Mouse (Mus musculus) kidney, adult 8-10 months (tissue): ENCODE measurements around the gene Atcay.
"Not testable (repeated sequence)": the region's sequence is repeated elsewhere in the genome, so short reads cannot be mapped to it uniquely, and the experiment has no call there.

Source experiments
- DNase-seq, 2 experiments: peaks; one replicate each; pipeline ENCODE4 v3.0.0; 2022

Atcay gene

DNA sequence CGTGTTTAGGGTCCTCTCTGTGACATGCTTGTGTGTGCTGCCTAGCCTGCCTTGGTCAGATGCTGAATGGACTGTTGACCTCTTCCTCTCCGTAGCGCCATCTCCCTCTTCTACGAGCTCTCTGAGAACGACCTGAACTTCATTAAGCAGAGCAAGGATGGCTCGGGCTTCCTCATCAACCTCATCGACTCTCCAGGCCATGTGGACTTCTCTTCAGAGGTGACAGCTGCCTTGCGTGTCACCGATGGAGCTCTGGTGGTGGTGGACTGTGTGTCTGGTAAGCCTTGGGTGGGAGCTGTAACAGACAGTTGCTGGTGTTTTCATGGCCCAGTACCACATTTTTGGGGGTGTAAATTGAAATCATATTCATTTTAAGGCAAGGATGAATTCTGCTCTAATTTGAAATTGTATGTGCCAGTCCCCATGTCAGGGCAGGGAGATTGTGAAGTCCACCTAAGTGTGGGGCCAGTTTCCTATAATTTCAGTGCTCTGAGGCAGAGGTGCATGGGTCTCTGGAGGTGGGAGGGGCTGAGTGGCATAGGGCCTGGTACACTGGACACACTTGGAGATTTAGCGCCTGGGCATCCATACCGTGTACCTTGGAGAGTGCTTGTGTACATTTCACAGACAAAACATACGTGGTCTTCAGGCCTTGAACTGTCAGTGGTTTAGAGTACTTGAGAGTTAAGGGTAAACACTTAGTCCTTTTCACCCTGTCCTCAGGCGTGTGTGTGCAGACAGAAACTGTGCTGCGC lies 52.5 kb downstream of the Atcay start:
- no peak for DNase-seq

DNA sequence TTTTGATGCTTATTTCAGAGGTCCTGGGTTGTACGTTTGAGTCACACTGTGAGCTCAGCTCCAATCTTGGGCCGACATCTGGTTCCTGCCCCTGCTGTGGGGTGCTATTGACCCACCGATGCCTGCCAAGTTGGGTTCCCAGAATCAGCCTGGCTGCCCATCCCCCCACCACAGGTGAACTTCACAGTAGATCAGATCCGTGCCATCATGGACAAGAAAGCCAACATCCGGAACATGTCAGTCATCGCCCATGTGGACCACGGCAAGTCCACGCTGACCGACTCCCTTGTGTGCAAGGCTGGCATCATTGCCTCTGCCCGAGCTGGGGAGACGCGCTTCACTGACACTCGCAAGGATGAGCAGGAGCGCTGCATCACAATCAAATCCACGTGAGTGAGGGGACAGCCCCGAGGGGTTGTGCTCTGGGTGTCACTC lies 53.1 kb downstream of the Atcay start:
- no peak for DNase-seq

DNA sequence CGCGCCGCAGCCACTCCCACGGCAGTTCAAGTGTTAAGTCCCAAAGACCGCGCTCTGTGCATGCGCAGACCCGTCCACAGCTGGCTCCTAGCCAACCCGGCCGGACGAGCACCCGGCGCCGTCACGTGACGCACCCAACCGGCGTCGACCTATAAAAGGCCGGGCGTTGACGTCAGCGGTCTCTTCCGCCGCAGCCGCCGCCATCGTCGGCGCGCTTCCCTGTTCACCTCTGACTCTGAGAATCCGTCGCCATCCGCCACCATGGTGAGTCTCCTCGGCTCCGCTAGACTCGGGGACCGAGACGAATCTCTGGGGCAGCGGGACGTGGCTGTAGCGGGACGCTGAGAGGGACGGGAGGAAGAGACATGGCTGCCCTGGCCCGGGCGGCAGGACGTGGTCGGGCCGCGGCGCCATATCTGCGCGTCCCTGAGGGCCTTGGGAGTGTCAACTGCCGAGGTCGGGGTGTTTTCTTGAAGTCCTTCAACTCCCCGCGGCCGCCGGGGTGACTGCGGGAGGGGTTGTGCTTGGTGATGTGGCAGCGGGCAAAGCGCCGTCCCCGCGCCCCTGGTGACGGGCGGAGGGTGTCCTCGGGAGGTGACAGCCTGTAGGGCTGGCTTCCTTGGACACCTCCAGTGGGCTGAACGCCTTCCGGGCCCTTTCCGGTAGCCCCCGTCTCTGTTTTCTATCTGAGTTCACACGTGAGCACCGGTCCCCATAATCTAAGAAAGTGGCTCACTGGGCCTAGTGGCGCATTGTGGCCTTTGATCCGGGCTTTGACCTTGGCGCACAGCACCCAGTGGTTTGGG lies 54.0 kb downstream of the Atcay start, which contains the start of gene Eef2:
Eef2 (plus strand) TSS at position 166 of the 806 bp plus-strand sequence.
- DNase-seq, result peak; percentile 99

DNA sequence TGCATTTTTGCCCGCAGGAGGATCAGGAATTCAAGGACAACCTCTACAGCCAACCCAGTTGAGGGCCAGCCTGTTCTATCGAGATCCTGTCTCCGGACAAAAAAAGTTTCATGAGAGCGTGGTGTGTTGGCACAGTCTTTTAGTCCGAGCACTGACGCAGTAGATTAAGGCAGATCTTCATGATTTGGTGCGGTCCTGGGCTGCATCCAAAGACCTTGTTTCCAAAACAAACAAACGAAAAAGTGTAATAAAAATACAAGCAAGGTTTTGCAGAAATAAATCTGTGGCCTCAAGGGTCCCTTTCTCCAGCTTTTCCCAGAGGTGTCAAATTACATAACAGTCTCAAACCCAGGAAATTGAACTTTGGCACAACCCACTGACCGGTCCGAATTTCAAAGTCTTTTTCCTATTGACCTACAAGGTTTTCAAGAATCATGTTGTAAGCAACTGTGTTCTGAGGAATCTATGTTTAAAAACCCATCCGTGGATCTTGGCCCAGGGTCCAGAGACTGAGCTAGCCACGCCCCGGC lies 54.6 kb downstream of the Atcay start:
- no peak for DNase-seq

DNA sequence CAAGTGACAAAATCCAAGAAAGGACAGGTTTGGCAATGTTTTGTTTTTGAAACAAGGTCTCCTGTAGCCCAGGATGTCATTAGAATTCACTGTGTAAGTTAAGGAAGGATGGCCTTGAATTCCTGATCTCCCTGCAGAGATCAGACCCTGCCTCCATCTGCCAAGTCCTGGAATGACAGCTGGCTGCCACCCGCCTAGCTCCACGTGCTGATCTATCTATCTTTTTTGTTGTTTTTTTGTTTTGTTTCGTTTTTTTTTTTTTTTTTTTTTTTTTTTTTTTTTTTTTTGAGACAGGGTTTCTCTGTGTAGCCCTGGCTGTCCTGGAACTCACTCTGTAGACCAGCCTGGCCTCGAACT lies 55.3 kb downstream of the Atcay start:
- DNase-seq, result not testable (repeated sequence)

DNA sequence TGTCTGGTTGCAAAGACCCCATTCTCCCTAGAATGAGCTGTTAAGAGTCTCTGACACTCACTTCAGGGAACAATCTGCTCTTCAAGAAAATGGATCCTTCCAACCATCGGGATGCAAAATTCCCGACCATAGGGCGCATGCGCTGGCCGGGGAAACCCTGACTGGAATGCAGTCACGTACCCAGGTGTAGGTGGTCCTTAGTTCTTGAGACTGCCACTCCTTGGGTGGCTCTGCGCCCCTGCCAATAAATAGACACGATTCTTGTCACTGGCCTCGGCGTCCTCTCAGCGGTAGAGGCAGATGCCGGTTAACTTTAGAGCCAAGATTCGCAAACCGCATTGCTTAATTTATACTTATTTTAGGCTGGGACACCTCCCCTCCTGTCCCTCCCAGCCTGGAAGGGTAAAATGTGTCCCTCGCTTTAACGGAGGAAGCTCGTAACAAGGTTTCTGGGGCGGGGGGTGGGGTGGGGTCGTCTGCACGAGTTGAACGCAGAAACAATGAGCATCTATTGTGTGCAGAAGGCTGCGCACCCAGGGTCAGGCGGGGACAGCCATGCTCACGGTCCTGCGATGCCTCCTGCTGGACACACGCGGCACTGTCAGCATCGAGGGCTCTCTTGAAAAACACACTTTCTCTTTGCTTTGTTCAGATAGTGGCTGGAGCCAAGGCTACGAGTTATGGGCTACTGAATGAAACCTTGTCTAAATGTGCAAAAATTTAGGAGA lies 55.9 kb downstream of the Atcay start:
- peak; percentile 83 to 91 for DNase-seq

DNA sequence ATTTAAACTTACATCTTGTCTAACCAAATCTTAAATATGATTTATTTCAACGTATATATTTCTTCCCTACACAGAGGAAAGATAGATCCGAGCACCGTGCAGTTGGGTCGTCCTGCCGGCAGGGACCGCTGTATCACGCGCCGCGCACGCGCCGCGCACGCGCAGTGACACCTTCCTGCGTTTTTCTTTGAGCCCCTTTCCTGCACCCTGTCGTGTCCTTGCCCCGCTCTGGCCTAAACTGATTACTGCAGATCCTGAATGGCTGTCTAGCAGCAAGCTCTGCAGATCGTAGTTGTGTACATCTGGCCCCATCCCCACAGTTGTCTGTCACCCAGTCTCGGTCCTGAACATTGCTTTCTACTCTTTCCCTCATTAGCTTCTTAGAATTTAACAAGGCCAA lies 57.5 kb downstream of the Atcay start:
- peak; percentile 74 to 80 for DNase-seq

DNA sequence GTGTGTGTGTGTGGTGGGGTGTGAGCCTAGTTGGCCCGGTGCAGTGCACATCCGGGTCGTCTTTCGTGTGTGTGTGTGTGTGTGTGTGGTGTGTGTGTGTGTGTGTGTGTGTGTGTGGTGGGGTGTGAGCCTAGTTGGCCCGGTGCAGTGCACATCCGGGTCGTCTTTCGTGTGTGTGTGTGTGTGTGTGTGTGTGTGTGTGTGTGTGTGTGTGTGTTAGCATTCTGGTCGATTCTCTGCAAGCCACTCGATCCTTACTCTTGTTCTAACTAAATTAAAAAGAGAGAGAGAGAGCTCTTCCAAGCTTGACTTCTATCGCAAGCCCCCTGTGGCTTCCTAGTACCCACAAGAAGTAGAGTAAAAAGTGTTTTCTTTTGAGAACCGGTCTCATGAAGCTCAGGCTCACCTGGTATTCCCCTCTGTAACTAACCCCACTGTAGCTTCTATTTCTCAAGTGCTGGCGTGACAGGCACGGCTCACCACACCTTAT lies 61.2 kb downstream of the Atcay start:
- DNase-seq, result not testable (repeated sequence)

DNA sequence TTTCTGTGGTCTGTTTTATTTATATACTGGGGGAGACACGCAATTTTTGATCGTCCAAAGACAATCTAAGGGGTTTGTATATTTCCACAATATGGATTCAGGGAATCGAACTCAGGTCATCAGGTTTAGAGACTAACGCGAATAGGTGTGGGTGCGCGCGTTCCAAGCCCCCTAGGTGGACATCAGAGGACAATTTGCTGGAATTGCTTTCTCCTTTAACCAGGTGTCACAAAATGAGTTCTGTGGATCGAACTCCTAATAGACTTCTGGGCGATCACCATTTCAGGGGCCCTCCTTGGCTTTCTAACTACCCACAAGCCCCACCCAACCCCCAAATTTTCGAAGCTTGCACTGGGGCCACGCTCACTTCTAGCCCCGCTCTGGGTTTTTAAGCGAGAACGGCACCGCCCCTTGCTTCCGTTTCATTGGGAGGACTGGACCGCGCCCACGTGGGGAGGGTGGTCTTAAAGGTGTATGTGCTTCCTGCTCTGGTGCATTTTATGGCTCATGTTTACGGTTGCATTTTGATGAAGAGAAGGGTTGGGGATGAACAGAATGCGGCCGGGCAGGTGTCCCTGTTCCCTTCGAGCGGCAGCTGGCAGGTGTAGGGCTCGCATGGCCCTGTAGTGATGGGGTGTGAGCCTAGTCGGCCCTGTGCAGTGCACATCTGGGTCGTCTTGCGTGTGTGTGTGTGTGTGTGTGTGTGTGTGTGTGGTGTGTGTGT lies 62.0 kb downstream of the Atcay start:
- peak; percentile 88 to 90 for DNase-seq

DNA sequence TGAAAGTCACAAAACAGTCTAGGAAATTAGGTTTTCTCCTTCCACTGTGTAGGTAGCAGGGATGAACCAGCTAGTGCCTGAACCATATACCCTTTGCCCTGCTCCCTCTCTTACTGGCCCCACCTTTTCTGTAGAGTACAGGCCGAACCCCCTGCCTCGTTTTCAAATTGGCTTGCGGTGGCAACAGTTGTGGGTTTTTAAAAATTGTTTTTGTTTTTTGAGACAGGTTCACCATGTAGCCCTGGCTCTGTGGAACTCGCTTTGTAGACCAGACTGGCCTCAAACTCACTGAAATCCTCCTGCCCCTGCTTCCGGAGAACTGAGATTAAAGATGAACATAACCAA lies 62.6 kb downstream of the Atcay start:
- no peak for DNase-seq

DNA sequence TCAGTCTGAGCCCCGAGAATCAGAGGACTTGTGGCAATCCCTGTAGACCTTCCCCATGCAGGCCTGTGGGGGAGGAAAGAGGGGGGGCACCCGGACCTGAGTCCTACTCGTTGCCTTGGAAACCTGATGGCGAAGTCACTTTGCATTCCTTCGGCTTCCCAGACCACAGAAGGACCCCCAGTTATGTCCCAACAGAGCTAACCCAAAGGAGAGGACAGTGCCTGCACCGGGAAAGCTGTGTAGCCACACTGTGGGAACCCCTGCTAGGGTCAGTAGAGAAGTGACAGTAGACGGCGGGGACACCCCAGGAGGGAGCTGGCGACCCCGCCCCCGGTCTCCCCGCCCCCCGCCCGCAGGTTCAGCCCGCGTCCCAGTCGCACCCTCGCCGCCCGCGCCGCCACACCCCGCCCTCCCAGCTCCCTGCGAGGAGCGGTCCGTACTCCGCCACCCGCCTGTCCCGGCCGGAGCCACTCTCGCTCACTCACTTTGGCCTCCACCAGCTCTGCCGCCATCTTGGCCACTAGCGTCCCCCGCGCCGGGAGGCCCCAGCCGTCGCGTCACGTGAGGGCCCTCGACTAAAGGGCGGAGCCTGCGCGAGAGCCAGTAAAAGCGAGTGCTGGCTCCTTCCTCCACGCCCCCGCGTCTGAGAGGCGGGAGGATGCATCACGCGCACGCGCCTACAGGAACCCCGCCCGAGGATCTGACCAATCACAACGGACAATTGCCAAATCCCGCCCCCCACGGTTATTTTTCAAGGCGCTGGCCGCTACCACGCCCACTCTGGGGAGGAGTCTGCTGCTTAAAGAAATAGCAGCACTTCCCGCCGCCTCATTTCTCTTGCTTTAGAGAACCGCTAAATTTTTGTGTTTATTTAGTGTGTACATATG lies 63.2 kb downstream of the Atcay start, which contains the start of gene Pias4:
Pias4 (minus strand) TSS at position 724 of the 887 bp plus-strand sequence.
- DNase-seq, result peak; percentile 100

DNA sequence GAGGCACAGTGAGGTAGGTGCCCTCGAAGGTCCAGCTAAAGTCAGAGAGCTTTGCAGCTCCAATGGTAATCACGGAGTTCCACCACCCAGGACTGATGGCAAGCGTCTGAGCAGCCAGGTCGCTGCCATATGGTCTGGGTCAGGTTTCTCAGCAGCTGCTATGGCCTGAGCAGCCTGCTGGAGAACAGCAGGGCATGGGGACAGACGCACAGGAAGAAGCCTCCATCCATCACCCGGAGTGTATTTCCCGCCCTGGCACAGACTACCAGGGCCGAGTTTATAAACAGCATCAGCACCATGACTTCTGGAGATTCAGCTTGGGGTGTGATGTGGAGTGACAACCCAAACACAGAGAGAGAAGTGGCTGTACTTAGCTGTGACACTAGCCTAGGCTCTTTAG lies 65.5 kb downstream of the Atcay start:
- DNase-seq, result no peak

DNA sequence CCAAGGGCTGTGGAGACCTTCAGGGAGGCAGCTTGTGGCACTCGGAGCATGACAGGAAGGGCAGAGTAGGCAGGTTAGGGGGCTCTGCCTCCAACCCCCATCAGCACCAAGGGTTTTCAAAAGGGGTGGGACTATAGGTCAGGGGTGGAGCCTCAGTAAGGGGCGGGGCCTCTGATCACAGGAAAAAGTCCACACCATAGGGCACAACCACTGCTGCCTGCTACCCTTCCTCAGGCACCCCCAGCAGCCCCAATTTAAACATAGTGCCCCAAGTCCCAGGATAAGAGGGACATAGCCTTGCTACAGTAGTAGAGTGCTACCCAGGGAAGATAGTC lies 68.3 kb downstream of the Atcay start:
- DNase-seq, result no peak

DNA sequence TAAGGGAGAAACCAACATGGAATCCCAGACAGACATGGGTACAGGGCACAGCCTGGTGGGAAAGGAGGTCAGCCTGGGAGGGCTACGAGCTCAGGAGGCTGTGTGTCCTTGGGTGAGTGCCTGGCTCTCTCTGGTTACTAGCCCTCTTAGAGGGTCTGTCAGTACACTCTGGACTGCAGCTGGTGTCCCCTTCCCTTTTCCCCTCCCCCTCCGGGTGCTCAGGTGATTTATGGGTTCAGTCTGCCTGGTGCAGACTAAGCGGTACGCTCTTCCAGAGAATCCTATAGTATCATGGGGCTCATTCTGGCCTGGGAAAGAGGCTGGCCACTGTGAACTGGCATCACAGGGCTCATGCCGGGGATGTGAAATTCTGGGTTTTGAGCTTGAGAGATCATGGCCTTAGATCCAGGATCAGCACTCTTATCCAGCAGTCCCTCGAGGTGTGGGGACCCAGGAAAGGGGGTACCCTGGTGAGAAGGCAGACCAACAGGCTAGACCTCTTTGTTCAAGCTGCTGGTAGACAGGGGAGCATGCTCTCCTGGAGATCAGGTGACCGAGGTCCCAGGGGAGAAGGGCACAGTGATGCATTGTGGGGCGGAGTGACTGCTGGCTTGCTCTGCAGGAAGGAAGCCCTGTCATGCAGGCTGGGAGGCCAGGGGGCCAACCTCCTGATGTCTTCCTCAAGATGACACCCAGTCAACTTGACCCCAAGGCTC lies 68.9 kb downstream of the Atcay start:
- DNase-seq, result peak; percentile 63 to 64

DNA sequence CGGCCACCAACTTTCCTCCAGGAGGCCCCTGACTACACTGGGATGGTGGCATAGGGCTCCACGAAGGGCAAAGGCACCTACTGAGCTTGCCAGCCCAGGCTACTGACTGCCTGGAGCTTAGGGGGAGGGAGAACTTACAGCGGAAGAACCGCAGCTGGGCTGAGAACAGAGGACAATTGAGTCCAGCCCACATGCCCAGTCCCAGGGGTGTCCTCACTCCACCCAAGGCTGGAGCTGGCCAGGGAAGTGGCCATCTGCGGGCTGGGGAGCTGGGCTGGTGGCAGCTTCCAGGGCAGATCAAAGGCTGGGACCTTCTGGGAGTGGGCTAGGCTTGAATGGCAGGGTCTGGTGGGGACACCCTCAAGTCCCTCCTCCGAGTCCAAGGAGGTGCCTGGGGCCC lies 75.9 kb downstream of the Atcay start:
- no peak for DNase-seq
